Mouse (Mus musculus) heart, adult 2 months (tissue): Measurements from ENCODE around the gene Apoc4.
"Not testable (repeated sequence)": the region's sequence is repeated elsewhere in the genome, so short reads cannot be mapped to it uniquely, and the experiment has no call there.

Source experiments
- CTCF ChIP-seq: fragments of 200-600 bp; IDR thresholded peaks from 2 replicates; pipeline ENCODE4 v1.8.1; 2022; ENCODE audit warnings: antibody characterized with exemption, mild to moderate bottlenecking, moderate library complexity
- POLR2A ChIP-seq: fragments of 200-500 bp; IDR thresholded peaks from 2 replicates; pipeline ENCODE4 v1.6.1; 2011; ENCODE audit warnings: mild to moderate bottlenecking, low read depth, low read length, control low read depth; ENCODE audit not compliant: insufficient read depth

GRCm38 (mm10) chr7:19686927-19687583 is 5.8 kb upstream of the Apoc4 start:
- not testable (repeated sequence) for TF ChIP-seq POLR2A, CTCF
